Mouse (Mus musculus) CH12.LX (cell line): ENCODE data around the gene Il15. TPM values are rescaled to one million over a fixed set of nuclear protein-coding genes. Genes with fewer than 3 reads are reported as not detected.

Experiments used
- DNase-seq: peaks from one replicate; pipeline ENCODE4 v3.0.0-alpha.2; 2013; ENCODE audit errors: extremely low read depth
- H3K27ac ChIP-seq: 2 replicates; pipeline ENCODE4 v1.5.1; 2012; ENCODE audit warnings: low read depth, mild to moderate bottlenecking, control low read depth, moderate library complexity; ENCODE audit not compliant: insufficient read depth
- H3K27me3 ChIP-seq: replicated peaks from 2 replicates; pipeline ENCODE3; 2012; ENCODE audit warnings: inconsistent platforms
- H3K36me3 ChIP-seq, 2 experiments: replicated peaks in 1 of 2; 2 replicates each; pipeline versions ENCODE3 to v1.6.1; 2012; ENCODE audit warnings: inconsistent platforms in 1 of 2, low read length in 1 of 2, mild to moderate bottlenecking in 1 of 2, mixed read lengths in 1 of 2, moderate library complexity in 1 of 2; ENCODE audit not compliant: control insufficient read depth in 1 of 2, insufficient read depth in 1 of 2
- H3K4me1 ChIP-seq, 2 experiments: 2 replicates each; pipeline ENCODE4 v1.6.1; 2012; ENCODE audit warnings: inconsistent platforms in 1 of 2, moderate library complexity in 1 of 2; ENCODE audit not compliant: insufficient read depth in 2 of 2, control insufficient read depth in 1 of 2
- H3K4me2 ChIP-seq: 2 replicates; pipeline ENCODE4 v1.6.1; 2012; ENCODE audit warnings: low read depth, mild to moderate bottlenecking, control low read depth; ENCODE audit not compliant: poor library complexity, insufficient read depth, severe bottlenecking
- H3K4me3 ChIP-seq, 3 experiments: fragments of 150-350 bp in 1 of 3; sonication (generic) in 1 of 3; replicated peaks in 1 of 3; 2 replicates each; pipeline versions ENCODE3 to v1.5.1; 2011 to 2012; ENCODE audit warnings: low read depth in 2 of 3, low read length in 2 of 3, mild to moderate bottlenecking in 2 of 3, moderate library complexity in 2 of 3, control low read depth in 1 of 3, improper control_type of control experiment in 1 of 3, inconsistent platforms in 1 of 3, mixed read lengths in 1 of 3; ENCODE audit not compliant: poor library complexity in 1 of 3
- H3K79me2 ChIP-seq: replicated peaks from 2 replicates; pipeline ENCODE4 v1.6.1; 2012; ENCODE audit warnings: mild to moderate bottlenecking, moderate library complexity; ENCODE audit not compliant: control insufficient read depth, poor library complexity, insufficient read depth, severe bottlenecking; ENCODE audit errors: extremely low read depth
- H3K9ac ChIP-seq: 2 replicates; pipeline ENCODE4 v1.6.1; 2012; ENCODE audit warnings: low read depth, mild to moderate bottlenecking, control low read depth, moderate library complexity; ENCODE audit not compliant: insufficient read depth
- H3K9me3 ChIP-seq: replicated peaks from 2 replicates; pipeline ENCODE3; 2012; ENCODE audit warnings: low read length, inconsistent platforms, mixed read lengths
- BHLHE40 ChIP-seq: IDR thresholded peaks from 2 replicates; pipeline ENCODE4 v1.6.1; 2011; ENCODE audit warnings: mild to moderate bottlenecking, low read depth, low read length, improper control_type of control experiment
- CHD1 ChIP-seq: IDR thresholded peaks from 2 replicates; pipeline ENCODE4 v1.6.1; 2012; ENCODE audit warnings: low read depth, low read length, improper control_type of control experiment, inconsistent platforms
- CHD2 ChIP-seq: IDR thresholded peaks from 2 replicates; pipeline ENCODE4 v1.6.1; 2011; ENCODE audit warnings: low read length, improper control_type of control experiment
- ELF1 ChIP-seq: IDR thresholded peaks from 2 replicates; pipeline ENCODE4 v1.6.1; 2014; ENCODE audit warnings: low read depth, mild to moderate bottlenecking, inconsistent platforms, low read length, improper control_type of control experiment
- EP300 ChIP-seq: IDR thresholded peaks from 2 replicates; pipeline ENCODE4 v1.6.1; 2011; ENCODE audit warnings: low read length, improper control_type of control experiment
- ETS1 ChIP-seq: conservative IDR thresholded peaks from 2 replicates; pipeline ENCODE4 v1.6.1; 2012; ENCODE audit warnings: low read depth, mild to moderate bottlenecking, inconsistent platforms, low read length, improper control_type of control experiment, moderate library complexity
- HCFC1 ChIP-seq: IDR thresholded peaks from 2 replicates; pipeline ENCODE4 v1.6.1; 2012; ENCODE audit warnings: low read depth, mild to moderate bottlenecking, inconsistent platforms, low read length, improper control_type of control experiment
- IRF4 ChIP-seq: IDR thresholded peaks from 2 replicates; pipeline ENCODE4 v1.6.1; 2014; ENCODE audit warnings: low read depth, mild to moderate bottlenecking, inconsistent platforms, low read length, improper control_type of control experiment
- JUND ChIP-seq: conservative IDR thresholded peaks from 2 replicates; pipeline ENCODE4 v1.6.1; 2011; ENCODE audit warnings: low read depth, low read length, improper control_type of control experiment
- MAZ ChIP-seq: IDR thresholded peaks from 2 replicates; pipeline ENCODE4 v1.6.1; 2012; ENCODE audit warnings: low read depth, mild to moderate bottlenecking, inconsistent platforms, low read length, improper control_type of control experiment, moderate library complexity
- MXI1 ChIP-seq: IDR thresholded peaks from 2 replicates; pipeline ENCODE4 v1.6.1; 2011; ENCODE audit warnings: mild to moderate bottlenecking, low read depth, low read length, improper control_type of control experiment
- NELFE ChIP-seq: IDR thresholded peaks from 2 replicates; pipeline ENCODE4 v1.6.1; 2011; ENCODE audit warnings: low read depth, low read length, improper control_type of control experiment
- NRF1 ChIP-seq: IDR thresholded peaks from 2 replicates; pipeline ENCODE4 v1.6.1; 2014; ENCODE audit warnings: low read depth, mild to moderate bottlenecking, inconsistent platforms, low read length, improper control_type of control experiment, moderate library complexity
- POLR2AphosphoS2 ChIP-seq: IDR thresholded peaks from 2 replicates; pipeline ENCODE4 v1.6.1; 2011; ENCODE audit warnings: low read depth, low read length, improper control_type of control experiment
- SIN3A ChIP-seq: IDR thresholded peaks from 2 replicates; pipeline ENCODE4 v1.6.1; 2012; ENCODE audit warnings: low read length, improper control_type of control experiment, inconsistent platforms
- SMC3 ChIP-seq: IDR thresholded peaks from 2 replicates; pipeline ENCODE4 v1.6.1; 2011; ENCODE audit warnings: low read depth, low read length, improper control_type of control experiment
- TCF12 ChIP-seq: IDR thresholded peaks from 2 replicates; pipeline ENCODE4 v1.6.1; 2014; ENCODE audit warnings: low read depth, mild to moderate bottlenecking, inconsistent platforms, low read length, improper control_type of control experiment
- ZC3H11A ChIP-seq: IDR thresholded peaks from 2 replicates; pipeline ENCODE4 v1.6.1; 2012; ENCODE audit warnings: low read depth, mild to moderate bottlenecking, inconsistent platforms, low read length, improper control_type of control experiment
- ZNF384 ChIP-seq: IDR thresholded peaks from 2 replicates; pipeline ENCODE4 v1.6.1; 2012; ENCODE audit warnings: low read depth, low read length, improper control_type of control experiment, inconsistent platforms
- dilution Hi-C: fragments of 300-500 bp; cut with MboI; formaldehyde crosslinking; loops from 2 replicates; pipeline ENCODE4 v1.14.3; 2020; ENCODE audit warnings: low sequenced_read_pairs; ENCODE audit not compliant: extremely low pct_unique_long_range_greater_than_20kb, extremely low pct_ligation_motif_present
- in situ Hi-C: fragments of 300-500 bp; cut with MboI; formaldehyde crosslinking; loops from 3 replicates; pipeline ENCODE4 v1.14.3; 2019; ENCODE audit warnings: low sequenced_read_pairs, low pct_ligation_motif_present, low pct_unique_long_range_greater_than_20kb, mixed read lengths
- polyA plus RNA-seq: library from polyadenylated mRNA; unstranded; fragments of >175 nt; gene quantifications from 2 replicates; pipeline ENCODE4 v1.2.1, GENCODE M21; 2012; ENCODE audit warnings: low read depth; ENCODE audit not compliant: insufficient read length
- total RNA-seq, 2 experiments: library from RNA; depleted of rRNA; stranded (reverse); fragments of 300-350 nt in 1 of 2; fragments of >200 nt in 1 of 2; gene quantifications; 2 replicates each; pipeline ENCODE4 v1.2.3; 2012 to 2014

The Il15 gene
- total and polyA plus RNA-seq, 3 experiments: 2.2 to 8.9 (median 4.0) TPM

DNA sequence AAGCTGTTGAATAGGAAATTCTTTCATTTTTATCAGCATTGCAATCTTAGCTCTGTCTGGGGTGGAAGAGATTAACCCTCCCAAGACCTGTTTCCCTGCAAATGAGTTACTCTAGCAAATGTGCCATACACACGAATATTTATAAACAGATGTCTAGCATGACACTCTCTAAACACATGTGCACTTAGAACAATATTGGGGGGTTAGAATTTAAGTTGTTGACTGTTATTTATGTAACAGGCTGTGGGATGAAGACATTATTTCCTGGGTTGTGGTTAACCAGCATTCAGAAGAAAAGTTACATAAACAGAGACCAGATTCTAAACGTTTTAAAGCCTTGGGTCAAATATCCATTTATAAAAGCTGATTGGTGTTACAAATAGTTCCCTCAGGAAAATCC is 2.6 kb downstream of the Il15 start:
- Histone ChIP-seq H3K4me2 (peak overlapping the region; percentile 71; the same call in 1 of the 2 replicates), H3K79me2 (0 out of 2 replicates have a peak, but pooled peaks cover 3% of the 10 kb centered on the region), H3K27ac (no peak overlapping the region), H3K4me1 (peaks cover 9 to 34% of the 10 kb centered on the region in 2 experiments), H3K9me3 (no peaks in the 10 kb centered on the region), H3K4me3 (peak overlapping the region in 1 of 3 experiments; percentile 2), H3K27me3 (peaks cover 4% of the 10 kb centered on the region), H3K9ac (peak overlapping the region; percentile 33; the same call in 1 of the 2 replicates), H3K36me3 (no peaks in the 10 kb centered on the region)
- TF ChIP-seq ZNF384: peak; percentile 73
- TF ChIP-seq SMC3: no peak
- TF ChIP-seq NELFE: no peak
- dilution Hi-C loops: no loop called here
- in situ Hi-C loops: no loop called here
- no peak for DNase-seq

GRCm38 (mm10) chr8:82398546-82398945 is 4.5 kb downstream of the Il15 start:
- peaks cover 3% of the 10 kb centered on the region; the same call in 1 of the 2 replicates for H3K79me2 ChIP-seq
- in situ Hi-C loops: loop anchor here (25.0 kb wide), 1 partner anchor 689 kb away; no protein-coding TSS in a partner anchor
- 0 out of 2 replicates have a peak, but pooled peaks have one; percentile 25 for TF ChIP-seq NRF1
- TF ChIP-seq SIN3A: peak; percentile 83
- peak; percentile 33 for TF ChIP-seq BHLHE40
- no peak for TF ChIP-seq ZC3H11A
- peak; percentile 89 for TF ChIP-seq CHD2
- TF ChIP-seq TCF12: peak; percentile 38; the same call in 1 of the 2 replicates
- no peak for TF ChIP-seq SMC3
- peak; percentile 71 for TF ChIP-seq IRF4
- TF ChIP-seq ELF1: no peak
- peak; percentile 29; the same call in 1 of the 2 replicates for TF ChIP-seq HCFC1
- TF ChIP-seq JUND: peak; percentile 25; the same call in 1 of the 2 replicates
- peak; percentile 58; the same call in 1 of the 2 replicates for TF ChIP-seq EP300
- peak; percentile 54; the same call in 1 of the 2 replicates for TF ChIP-seq ETS1
- TF ChIP-seq POLR2AphosphoS2: no peak
- 0 out of 2 replicates have a peak, but pooled peaks have one; percentile 28 for TF ChIP-seq CHD1
- TF ChIP-seq MAZ: peak; percentile 65; the same call in 1 of the 2 replicates
- TF ChIP-seq MXI1: no peak
- peak overlapping the region; percentile 81 for H3K4me2 ChIP-seq
- H3K27me3 ChIP-seq: no peaks in the 10 kb centered on the region
- dilution Hi-C loops: no loop called here
- H3K27ac ChIP-seq: peak overlapping the region; percentile 81
- DNase-seq: no peak
- peaks cover 4 to 24% of the 10 kb centered on the region in 2 experiments; a peak in 3 of 4 replicates for H3K4me1 ChIP-seq
- H3K36me3 ChIP-seq: no peaks in the 10 kb centered on the region
- H3K9me3 ChIP-seq: no peaks in the 10 kb centered on the region
- peak overlapping the region in 2 of 3 experiments; percentile 17 to 52 for H3K4me3 ChIP-seq
- peak overlapping the region; percentile 62 for H3K9ac ChIP-seq
